25 mouse cellular contexts compared by ENCODE assay signal in genomic region chr11:32692834-32693233, GRCm38 (mm10).
"Had no signal": no experiment of that assay in that cellular context is flagged by ENCODE, and none has a peak within 500 bp of the region (broad histone marks: within the 10 kb centered on the region; RNA-seq: fewer than 3 reads in every experiment).

No protein-coding gene starts in this region.

- H3K27me3 ChIP-seq: embryonic facial prominence, embryonic 12.5 days; embryonic facial prominence, embryonic 13.5 days; embryonic facial prominence, embryonic 15.5 days; forebrain, embryonic 12.5 days; forebrain, embryonic 13.5 days; forebrain, embryonic 15.5 days had no signal

- H3K27ac ChIP-seq: embryonic facial prominence, embryonic 10.5 days; embryonic facial prominence, embryonic 12.5 days; embryonic facial prominence, embryonic 13.5 days; embryonic facial prominence, embryonic 15.5 days; forebrain, embryonic 10.5 days; forebrain, embryonic 12.5 days; forebrain, embryonic 13.5 days; heart, adult 2 months had no signal

- H3K9me3 ChIP-seq: embryonic facial prominence, embryonic 10.5 days; embryonic facial prominence, embryonic 12.5 days; embryonic facial prominence, embryonic 13.5 days; embryonic facial prominence, embryonic 15.5 days; forebrain, embryonic 10.5 days; forebrain, embryonic 12.5 days; forebrain, embryonic 13.5 days; forebrain, embryonic 15.5 days had no signal

- H3K4me3 ChIP-seq: embryonic facial prominence, embryonic 10.5 days; embryonic facial prominence, embryonic 12.5 days; embryonic facial prominence, embryonic 13.5 days; embryonic facial prominence, embryonic 15.5 days; erythroblast, embryonic 14.5 days; forebrain, embryonic 10.5 days; forebrain, embryonic 12.5 days; forebrain, embryonic 13.5 days; forebrain, embryonic 15.5 days; heart, adult 2 months had no signal

- H3K9ac ChIP-seq: embryonic facial prominence, embryonic 12.5 days; embryonic facial prominence, embryonic 13.5 days; embryonic facial prominence, embryonic 15.5 days; forebrain, embryonic 12.5 days; forebrain, embryonic 13.5 days; forebrain, embryonic 15.5 days; forebrain, postnatal 0 days had no signal

- DNase-seq: cerebellum, adult 2 months; cerebellum, adult 8-10 months; cerebellum, adult 9-10 months; cerebellum, adult 9-11 months; cerebellum, postnatal 10 days; cerebellum, postnatal 14 days; cerebellum, postnatal 25 days; cerebellum, postnatal 36 days; embryo, embryonic 11 days; forebrain, postnatal 0 days; gastrocnemius, postnatal 10 days; gastrocnemius, postnatal 14 days; gastrocnemius, postnatal 25 days; gastrocnemius, postnatal 36 days; heart, adult 18-20 months had no signal

- H3K4me2 ChIP-seq: embryonic facial prominence, embryonic 12.5 days; embryonic facial prominence, embryonic 13.5 days; embryonic facial prominence, embryonic 15.5 days; forebrain, embryonic 12.5 days; forebrain, embryonic 13.5 days; forebrain, embryonic 15.5 days had no signal

- H3K36me3 ChIP-seq: embryonic facial prominence, embryonic 10.5 days; embryonic facial prominence, embryonic 12.5 days; embryonic facial prominence, embryonic 13.5 days; embryonic facial prominence, embryonic 15.5 days; forebrain, embryonic 10.5 days; forebrain, embryonic 12.5 days; forebrain, embryonic 15.5 days had no signal
